Mouse (Mus musculus) spleen, embryonic (tissue): Measurements from ENCODE around the gene Cntnap5b.
"Not testable (repeated sequence)": the region's sequence is repeated elsewhere in the genome, so short reads cannot be mapped to it uniquely, and the experiment has no call there.

Experiments used
- CTCF ChIA-PET: fragments of 350-600 bp; sonication (Branson Sonifier 250); formaldehyde crosslinking; loops from one replicate; lab custom pipeline; 2022; lab: Charles Lee

The Cntnap5b gene

DNA sequence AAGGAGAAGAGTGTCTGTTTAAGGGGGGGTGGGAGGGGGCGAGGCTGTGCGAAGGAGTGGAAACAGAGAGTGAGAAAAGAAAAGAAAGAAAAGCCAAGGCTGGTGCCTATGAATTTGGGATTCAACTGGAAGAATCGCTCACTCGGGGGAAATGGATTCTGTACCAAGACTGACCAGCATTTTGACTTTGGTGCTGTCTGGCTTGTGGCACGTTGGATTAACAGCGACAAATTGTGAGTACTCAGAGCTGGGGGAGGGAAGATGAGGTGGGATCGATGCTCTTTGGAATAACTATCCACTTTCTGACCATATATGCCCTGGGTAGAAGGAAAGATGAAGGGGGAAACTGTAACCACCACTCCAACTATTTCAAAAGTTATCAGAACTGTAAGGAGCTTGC, at the start of gene Cntnap5b:
Cntnap5b (plus strand) TSS at position 152 of the 400 bp plus-strand sequence.
- CTCF ChIA-PET = no interaction called here

DNA sequence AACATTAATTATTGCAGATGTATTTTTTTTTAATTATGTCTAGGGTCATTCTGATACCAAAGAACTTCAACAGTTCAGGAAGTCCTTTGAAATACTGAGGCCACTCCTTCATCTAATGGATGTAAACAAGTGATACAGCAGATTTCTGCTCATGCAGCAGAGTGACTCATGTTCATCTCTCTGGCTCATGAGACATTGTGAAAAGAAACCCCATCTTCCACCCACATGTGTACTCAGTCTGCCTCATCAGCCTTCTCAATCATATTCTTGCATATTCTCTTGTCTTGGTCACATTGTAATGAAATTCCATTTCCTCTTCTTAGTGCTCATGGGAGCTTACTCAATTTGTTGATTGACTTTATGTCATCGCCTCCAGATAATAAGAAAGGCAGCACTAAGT, 12.6 kb upstream of the Cntnap5b start:
- CTCF ChIA-PET = no interaction called here

DNA sequence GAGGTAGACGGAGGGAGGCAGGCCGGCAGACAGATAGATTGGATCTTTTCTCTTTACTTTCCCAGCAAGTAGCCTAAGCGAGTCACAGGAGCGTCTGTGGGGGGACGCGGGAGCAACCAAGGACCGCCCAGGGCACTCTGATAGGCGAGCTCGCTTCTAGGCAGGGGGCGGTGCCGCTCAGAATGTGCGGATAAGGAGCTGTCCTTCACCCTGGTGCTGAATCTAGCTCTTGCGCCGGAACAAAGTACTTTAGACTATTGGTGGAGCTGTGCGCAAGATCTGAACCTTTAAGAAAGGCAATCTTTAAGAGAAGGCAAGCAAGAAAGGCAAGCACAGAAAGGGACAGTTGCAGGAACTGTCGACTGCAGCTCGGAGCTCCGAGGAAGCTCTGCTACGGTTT, 382 bp upstream of the Cntnap5b start:
- CTCF ChIA-PET = no interaction called here

DNA sequence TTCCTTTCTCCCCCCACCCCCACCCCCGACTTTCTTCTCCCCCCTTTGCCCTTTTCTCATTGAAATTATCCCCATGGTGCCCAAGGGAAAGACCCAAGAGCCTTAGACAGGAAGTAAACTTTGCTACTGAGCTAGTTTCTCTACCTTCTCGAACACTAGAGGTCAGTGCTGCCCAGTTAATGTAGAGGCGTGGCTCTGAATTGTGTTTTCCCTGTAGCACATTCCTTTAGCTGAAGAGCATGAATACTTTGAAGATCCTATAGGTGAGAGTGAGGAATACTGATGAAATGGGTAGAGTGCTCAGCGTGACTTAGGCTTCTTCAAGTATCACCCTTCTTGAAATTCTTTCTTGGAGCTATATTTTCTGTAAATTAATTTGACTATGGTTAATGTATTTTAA, 1.6 kb downstream of the Cntnap5b start:
- CTCF ChIA-PET = no interaction called here

DNA sequence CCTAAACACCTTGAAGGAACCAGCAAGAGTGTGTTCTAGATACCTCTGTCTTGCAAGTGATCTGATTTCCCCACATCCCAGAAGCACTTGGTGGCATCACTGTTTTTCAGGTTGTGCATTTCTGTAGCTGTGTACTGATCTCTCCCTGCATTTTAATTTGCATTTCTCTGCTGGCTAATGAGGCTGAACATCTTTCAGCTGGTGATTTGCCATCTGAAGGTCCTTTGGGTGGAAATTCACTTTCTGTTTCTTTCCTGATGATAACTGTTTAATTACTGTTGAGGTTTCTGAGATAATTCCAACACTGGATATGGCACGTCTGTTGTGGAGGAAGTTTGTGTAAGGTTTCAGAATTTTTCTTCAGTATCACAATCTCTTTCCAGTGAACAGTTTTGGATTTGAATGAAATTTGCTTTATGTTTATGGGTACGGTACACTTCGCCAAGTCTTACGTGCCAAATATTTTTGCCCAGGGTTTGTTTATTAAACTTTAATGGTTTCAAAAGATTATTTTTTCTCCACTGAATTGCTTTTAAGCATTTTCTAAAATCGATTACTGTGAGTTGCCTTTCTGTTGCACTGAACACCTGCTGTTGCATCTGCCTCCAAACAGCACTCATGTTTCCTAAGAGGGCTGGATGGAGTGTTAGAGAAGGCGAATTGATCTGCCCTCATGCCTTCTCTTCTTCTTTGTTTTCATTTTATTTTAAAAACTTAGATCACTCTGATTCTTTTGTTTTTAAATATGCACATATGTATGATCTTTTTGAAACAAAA, 41.0 kb downstream of the Cntnap5b start:
- CTCF ChIA-PET = no interaction called here

DNA sequence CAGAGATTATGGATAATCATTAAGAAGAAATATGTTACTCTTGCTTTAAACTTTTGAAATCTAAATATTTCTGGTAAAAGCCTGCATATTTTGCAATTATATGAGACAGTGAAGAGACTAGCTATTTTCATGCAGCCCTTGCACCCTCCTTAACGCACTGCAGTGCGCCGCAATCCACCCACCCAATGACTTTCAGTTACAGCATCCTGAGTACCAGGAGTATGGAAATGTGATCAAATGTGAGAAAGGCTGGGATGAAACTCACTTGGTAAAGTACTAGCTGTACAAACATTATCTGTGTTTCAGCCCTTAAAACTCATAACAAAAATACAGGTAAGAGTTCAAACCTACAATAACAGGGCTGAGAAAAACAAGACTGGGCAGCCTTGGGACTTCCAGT, 99.8 kb downstream of the Cntnap5b start:
- CTCF ChIA-PET = no interaction called here

DNA sequence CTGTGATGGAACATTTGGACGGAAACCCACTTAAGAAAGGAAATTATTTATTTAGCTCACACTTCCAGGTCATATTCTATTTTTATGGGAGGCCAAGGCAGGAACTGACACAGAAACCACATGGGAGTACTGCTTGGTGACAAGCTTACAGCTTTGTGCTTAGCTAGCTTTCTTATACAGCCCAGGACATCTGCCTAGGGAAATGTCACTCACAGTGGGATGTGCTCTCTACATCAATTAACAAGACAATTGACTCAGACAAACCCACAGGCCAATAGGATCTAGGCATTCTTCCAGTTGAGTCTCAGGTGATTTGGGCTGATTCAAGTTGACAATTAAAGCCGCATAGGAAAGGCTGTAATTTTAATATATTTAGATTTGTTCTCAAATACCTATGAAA, 135.2 kb downstream of the Cntnap5b start:
- CTCF ChIA-PET = no interaction called here

DNA sequence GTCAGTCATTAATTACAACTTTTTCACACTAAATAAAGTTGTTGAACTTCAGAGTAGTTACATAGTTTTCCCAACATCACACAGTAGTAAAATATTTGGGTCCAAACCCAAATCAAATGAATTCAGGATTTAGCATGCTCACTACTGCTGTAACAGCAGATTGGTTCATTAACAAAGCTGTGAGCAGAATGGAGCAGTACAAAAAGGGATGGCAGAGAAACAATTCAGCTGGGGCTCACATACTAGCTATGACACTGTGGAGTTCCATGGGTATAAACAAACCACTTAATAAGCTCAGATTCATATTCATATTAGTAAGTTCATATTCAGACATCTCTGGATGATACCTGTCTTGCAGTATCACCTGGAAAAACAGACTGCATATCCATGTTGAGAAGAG, 170.9 kb downstream of the Cntnap5b start:
- CTCF ChIA-PET = no interaction called here

DNA sequence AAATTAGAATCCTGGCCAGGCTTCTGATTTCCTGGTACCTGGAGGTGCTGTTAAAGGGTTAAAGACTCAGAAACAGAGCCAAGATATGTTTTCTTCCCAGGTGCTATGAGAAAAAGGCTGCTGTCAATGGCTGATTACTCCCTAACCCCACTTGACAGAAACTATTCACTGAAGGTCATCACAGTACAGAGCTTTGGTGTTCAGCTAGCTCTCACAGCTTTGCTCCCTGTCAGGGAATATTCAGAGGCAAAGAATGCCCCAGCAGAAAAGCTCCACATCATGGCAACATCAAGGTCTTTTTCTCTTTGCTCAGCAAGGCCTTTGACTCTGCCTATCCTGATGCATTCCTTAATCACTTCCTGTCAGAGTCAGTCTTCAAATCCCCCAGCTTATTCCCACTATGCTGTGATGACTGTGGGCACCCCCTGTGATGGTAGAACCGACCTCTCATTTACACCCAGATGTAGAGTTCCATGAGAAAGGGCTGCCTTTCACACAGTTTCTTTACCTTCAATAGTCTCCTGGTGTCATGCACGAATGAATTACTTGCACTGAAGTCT, 186.9 kb downstream of the Cntnap5b start:
- CTCF ChIA-PET = no interaction called here

DNA sequence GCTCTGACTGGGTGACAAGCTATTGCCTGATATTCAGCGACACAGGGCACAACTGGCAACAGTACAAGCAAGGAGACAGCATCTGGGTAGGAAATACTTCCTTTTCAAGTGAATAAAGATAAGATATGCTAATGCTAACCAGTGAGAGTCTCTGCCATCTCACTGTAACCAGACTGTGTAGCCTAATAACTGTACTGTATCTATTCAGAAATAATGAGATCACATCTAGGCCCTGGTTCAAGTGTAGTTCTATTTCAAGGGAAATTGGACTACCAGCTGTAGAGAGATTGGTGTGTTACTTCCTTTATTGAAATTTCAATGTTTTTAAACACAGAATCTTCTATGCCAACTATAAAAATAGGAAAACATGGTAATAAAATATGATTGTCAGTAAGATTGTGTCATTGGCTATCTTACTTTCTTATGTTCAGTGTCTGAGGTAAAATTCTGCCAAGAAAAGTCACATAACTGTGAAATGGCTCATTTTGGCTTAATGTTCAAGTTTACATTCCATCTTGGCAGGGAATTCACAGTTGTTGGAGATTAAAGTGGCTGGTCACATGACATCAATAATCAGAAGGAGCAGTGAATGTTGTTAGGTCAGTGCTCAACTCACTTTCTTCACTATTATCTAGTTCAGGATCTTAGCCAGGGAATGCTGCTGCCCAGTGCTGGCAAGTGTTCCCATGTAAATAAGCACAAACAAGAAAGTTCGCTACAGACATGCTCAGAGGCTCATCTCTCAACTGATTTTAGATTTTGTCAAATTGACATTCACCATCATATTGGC, 194.9 kb downstream of the Cntnap5b start:
- CTCF ChIA-PET = no interaction called here

DNA sequence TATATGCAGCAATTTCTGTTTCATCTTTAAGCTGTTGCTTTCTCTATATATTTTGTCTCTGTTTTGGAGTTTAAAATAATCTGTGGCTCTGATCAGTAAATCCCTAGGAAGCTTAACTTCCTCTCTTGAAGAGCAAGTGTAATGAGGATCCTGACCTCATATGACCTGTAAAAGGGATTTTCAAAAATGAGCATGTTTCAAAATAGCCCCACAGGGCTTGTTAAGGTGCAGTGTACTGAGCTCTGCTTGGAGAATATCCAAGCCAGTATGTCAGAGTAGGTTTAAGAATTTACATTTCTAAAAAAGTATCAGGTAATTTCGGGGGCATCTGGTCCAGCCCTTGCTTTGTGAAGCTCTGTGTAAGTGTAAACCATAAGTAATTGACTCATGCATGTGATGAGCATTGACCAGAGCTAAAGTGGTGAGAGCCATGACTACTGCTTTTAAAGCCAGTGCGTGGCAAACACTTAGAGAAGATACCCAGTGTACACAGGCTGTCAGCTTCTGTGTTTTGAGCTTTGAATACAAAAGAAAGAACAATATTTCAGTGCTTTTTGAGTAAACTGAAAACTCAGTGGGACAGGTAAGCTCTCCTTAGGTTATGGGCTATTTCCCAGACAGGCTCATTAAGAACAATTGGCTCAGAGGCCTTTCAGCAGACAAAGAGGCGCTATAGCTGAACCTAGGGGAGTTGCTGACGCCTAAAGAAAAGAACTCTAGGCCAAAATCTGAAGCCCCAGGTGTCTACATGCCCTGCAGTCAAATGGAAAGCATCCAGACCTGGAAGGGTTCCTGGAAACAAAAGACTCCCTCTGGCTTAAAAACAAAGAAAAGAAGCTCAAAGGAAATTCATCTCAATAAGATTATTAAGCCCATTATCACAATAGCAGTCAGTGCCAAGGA, 197.9 kb downstream of the Cntnap5b start:
- CTCF ChIA-PET = no interaction called here

DNA sequence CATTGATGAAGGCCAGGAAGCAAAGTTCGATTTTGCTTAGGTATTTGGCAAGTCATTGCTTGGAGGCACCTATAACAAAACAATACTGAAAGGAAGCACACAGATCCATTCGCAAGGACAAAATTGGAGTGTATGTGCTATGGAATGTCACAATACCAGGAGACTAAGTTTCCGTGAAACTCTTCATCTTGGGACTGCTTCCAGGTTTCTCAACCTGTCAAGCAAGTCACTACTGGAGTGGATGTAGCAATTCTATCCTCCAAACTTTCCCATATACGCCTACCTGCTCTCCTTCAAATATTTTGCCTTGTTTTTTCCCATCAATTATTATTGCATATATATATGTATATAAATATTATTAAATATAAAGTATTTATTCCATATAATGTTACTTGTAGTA, 228.7 kb downstream of the Cntnap5b start:
- CTCF ChIA-PET = not testable (repeated sequence)

DNA sequence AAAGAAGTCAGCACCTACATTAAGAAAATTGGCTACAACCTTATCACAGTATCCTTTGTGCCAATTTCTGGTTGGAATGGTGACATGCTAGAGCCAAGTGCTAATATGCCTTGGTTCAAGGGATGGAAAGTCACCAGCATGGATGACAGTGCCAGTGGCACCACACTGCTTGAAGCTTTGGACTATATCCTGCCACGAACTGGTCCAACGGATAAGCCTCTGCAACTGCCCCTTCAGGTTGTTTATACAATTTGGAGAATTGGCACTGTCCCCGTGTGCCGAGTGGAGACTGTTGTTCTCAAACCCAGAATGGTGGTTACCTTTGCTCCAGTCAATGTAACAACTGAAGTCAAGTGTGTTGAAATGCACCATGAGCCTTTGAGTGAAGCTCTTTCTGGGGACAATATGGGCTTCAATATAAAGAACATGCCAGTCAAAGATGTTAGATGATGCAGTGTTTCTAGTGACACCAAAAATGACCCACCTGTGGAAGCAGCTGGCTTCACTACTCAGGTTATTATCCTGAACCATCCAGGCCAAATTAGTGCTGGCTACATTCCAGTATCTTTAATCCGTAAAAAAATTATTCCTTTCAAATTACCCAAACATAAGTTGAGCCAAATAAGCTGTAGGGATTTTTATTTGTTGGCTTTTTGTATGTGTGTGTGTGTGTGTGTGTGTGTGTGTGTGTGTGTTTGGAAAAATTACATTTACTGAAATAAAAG, 233.6 kb downstream of the Cntnap5b start:
- CTCF ChIA-PET = no interaction called here

DNA sequence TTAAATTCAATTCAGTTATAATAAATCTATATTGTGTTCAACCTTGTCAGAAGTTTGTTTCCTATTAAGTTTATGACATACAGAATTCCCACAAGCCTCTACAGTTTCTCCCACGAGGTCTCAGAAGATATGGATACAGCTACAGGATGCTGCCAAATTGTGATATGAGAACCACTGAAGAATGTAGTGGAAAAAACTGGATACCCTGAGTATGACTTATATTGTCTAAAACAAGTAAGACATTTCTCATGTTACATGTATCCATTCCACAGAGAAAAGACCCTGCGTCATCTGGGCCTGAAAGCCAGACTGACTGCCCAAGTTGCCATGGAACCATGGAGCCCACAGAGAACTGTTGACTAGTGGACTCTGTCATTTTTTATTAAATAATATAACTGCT, 269.2 kb downstream of the Cntnap5b start:
- CTCF ChIA-PET = no interaction called here

DNA sequence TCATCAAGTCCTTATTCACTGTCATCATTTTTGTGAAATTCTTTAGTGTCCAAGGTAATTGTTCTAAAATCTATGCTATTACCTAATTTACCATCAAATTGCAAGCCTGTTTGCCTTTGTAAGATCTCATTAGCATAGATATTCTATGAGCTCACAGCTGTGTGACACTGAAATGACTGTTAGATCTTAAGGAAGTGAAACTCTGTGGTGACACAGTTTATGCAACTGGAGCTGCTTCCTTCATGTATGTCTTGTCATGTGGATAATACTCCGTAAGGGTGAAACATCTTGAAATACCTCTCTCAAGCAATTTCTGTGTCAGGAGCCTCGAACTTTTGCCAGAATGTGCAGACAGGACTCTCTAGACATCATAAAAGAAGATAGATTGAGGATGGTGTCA, 307.2 kb downstream of the Cntnap5b start:
- CTCF ChIA-PET = no interaction called here

DNA sequence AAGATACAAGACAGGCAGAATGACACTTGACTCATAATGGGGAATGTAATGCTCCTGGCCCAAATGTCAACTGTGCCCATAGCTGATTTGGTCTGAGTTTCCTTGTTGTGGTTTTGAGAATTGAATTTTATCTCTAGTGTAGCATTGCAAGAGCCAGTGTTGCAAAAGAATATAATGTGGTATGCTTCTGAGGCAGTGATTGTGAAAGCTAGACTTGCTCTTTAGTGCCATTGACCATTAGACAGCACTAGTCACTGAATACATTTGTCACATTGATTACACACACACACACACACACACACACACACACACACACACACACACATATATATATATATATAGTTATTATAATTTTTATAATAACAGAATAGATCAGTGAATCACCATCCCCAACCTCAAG, 328.0 kb downstream of the Cntnap5b start:
- CTCF ChIA-PET = no interaction called here

DNA sequence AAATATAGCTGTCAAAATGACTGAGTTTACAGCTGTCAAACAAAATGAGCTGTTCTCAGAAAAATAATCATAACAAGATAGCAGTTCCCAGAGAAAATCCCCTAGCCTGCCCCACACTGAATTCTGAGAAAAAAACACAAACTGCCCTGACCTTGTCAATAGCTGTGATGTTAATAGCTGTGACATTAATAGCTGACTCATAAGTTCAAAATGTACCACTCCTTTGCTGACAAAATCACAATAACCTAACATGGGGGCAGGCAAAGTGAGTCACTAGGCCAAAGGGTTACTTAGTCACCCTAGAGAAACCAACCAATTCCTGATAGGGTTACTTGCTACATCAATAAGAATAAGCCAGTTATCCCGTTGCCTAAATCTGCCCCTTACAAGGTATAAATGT, 328.5 kb downstream of the Cntnap5b start:
- CTCF ChIA-PET = no interaction called here

DNA sequence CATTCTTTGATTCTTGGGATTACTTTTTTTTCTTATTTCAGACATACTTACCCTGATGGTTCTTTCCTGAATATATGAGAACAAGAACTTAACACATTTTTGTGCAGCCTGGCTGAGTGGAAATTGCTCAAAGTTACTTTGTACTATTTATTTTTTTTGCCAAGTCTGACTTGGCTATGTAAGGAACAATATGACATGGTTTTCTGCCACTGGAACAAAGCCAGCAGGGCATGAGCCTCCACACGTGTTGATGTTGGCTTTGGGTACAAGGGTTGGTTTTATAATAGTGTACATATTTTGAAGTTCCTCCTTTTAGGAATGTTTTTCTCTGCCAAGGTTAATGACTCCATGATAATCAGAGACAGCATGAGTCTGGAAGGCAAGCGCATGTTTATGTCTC, 331.8 kb downstream of the Cntnap5b start:
- CTCF ChIA-PET = no interaction called here

DNA sequence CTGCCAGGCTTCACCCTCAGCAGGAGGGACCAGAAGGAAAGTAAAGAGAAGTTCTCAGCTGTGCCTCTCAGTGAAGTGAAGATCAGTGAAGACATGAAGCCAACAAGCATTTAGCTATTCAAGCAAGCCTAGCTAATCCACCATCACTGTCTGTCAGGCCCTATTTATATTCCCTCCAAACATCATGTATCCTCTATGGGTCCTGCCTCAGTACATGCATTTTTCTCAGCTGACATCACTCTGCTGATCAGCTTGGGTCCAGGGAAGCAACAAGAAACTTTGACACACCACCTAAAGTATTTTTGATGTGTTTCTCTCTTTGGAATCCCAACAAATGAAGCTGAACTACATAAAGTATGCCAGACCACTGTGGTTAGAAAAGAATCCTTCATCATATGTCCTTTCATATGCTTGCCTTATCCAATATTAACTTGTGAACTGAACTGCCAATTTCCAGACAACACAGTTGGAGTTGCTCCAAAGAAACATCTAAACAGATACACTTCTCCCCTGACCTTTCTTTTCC, 349.9 kb downstream of the Cntnap5b start:
- CTCF ChIA-PET = no interaction called here

DNA sequence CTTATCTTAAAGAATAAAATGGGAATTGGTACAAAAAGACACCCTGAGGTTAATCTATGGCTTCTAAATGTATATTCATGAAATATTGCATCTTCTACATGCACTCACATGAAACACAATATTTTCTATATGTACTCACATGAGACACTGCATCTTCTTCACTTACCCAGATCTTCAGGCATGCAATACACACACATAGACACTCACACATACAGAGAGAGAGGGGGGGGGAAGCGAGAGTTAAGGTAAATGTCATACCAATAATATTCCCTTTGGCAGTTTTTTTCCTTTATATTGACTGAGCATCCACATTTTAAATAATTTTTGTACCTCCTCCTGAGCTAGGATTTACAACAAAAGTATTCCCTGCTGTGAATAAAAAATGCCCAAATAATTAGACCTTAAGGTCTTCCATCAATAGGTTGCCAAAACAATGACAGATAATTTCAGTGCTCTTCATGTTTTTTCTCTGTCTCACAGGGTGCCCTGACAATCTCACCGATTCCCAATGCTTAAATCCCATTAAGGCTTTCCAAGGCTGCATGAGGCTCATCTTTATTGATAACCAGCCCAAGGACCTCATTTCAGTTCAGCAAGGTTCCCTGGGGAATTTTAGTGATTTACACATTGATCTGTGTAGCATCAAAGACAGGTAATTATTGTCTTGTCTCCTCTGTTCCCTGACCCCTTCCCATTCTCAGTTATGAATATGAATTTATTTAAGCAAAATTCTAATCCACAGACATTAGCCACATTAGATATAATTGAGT, 391.2 kb downstream of the Cntnap5b start:
- CTCF ChIA-PET = no interaction called here
